Mouse (Mus musculus) spleen, adult 18-20 months (tissue): Measurements from ENCODE around the gene Cpeb1.

Experiments
- DNase-seq, 2 experiments: peaks; one replicate each; pipeline ENCODE4 v3.0.0; 2022; ENCODE audit warnings: mixed read lengths in 2 of 2

Cpeb1 gene

GRCm38 (mm10) chr7:81369724-81370123 is 85.5 kb downstream of the Cpeb1 start:
- no peak for DNase-seq

- DNase-seq = no peak
These were observed 87.3 kb downstream of the Cpeb1 start for GRCm38 (mm10) chr7:81367946-81368345.

- DNase-seq = no peak
These were observed 98.3 kb downstream of the Cpeb1 start for GRCm38 (mm10) chr7:81356975-81357374.

DNA sequence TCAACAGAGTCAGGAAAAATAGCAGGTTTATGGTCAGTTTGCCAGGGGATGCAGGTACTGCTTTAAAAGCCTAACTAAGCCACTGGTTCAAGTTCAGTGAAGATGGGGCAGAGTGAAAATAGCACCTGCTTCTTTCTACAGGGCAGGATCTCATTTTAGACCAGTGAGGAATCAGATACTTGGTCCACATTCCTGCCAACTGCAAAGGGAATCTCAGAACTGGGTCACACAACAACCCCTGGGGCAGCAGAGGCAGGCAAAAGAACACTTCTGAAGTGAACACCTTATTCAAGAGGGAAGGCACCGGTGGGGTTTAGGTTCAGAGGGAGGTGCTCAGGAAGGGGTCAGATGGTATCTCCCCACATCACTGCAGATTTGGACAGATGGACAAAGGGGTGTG is 98.9 kb downstream of the Cpeb1 start:
- no peak for DNase-seq

DNA sequence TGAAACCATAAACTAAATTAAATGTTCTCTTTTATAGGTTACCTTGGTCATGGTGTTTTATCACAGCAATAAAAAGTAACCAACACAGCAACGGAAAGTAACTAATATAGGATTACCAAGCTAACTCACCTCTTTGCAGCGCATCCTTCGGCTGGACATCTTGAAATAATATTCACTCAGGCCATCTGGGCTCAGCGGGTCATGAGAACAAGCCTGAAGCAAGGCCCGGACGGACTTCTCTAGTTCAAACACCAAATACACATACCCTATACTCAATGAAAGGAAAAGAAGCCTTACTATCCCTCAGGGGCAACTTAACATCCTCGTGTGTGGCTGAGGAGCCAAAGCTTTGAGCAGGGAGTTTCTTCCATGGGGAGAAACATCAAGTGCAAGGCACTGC is 99.5 kb downstream of the Cpeb1 start:
- no peak for DNase-seq

- no peak for DNase-seq
These were observed 103.4 kb downstream of the Cpeb1 start for GRCm38 (mm10) chr7:81351826-81352225.

DNA sequence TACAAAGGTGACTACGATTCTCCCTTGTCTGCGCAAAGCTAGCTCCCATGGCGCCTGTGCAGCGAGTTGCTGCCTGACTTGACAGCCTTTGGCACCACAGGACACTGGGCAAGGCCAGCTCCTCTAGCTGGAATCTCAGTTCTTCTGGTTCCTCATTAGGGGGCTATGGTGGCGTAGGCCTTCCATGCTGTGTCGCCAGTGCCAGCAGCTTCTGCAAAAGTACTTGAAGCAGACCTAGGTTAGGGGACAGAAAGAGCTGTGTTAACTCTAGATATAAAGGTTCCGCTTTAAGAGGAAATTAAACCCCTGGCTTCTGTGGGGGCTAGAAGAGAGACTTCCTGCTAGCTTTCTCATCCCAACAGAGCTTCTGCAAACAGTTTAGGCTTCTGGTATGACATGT is 107.1 kb downstream of the Cpeb1 start:
- DNase-seq = no peak

DNA sequence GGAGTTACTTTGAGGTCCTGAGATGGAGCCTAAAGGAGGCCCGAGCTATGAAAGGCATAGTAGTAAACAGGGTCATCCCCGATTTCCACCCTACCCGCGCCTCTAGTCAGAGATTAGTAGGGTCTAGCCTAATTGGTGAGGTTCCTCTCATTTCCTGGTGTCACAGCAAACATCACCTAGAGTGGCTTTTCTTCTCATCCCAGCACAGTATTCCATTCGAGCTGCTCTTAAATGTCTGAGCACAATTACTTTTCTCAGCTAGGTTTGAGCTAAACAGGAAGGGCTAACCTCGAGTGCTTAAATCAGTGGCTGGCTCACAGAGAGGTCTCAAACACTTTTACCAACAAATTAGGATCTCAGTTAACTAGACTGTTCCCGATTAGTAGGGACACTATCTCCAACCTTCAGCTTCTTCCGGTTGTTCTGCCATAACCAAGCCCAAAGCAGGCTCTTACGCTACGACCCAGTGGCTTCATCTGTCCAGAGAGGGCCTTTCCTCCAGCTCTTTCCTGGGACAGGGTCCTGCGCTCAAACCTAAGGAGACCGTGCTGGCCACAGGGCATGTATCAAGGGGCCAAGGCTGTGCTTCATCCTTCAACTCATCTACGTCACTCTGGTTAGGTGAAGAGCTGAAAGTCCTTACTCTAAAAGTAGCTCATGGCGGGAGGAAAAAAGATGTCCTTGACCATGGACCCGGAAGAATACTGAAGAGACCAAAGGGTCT is 109.7 kb downstream of the Cpeb1 start:
- DNase-seq = no peak

GRCm38 (mm10) chr7:81344544-81345446 is 110.5 kb downstream of the Cpeb1 start, which contains the start of gene Rps17:
Gene Rps17, minus strand, starts transcription at chr7:81345254.
- DNase-seq = peak; percentile 95 to 99

DNA sequence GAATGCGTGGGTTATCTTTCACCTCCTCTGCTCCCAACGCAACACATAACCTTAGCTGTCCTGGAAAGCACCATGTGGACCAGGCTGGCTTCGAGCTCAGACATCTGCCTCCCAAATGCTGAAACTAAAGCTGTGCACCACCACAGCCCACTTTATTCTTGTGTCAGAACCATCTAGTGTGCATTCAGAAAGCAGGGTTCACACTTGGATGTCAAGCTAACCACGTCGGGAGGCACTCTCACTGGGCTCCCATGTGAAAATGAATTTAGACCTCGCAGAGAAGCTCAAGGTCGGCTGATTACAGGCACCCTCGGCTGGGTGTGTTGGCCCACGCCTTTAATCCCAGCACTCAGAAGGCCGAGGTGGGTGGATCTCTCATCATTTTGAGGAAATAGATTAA is 111.4 kb downstream of the Cpeb1 start:
- no peak for DNase-seq

DNA sequence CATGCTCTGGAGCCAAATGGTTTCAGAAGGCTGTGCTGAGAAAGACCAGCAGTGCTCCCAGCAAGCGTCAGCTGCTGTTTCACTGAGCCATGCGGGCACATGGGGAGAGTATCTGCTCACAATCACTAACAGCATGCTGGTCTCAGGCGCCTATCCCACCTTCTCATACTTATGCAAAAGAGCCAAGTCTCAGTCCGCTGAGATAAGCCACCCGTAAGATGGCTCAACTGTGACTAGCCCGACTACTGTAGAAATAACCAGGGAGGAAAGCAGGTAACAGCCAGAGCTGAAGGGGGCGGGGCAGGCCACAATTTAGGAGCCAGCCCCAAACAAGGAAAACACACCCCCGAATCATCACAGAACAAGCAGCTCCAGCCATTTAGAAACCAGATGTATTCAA is 111.9 kb downstream of the Cpeb1 start:
- DNase-seq = no peak

DNA sequence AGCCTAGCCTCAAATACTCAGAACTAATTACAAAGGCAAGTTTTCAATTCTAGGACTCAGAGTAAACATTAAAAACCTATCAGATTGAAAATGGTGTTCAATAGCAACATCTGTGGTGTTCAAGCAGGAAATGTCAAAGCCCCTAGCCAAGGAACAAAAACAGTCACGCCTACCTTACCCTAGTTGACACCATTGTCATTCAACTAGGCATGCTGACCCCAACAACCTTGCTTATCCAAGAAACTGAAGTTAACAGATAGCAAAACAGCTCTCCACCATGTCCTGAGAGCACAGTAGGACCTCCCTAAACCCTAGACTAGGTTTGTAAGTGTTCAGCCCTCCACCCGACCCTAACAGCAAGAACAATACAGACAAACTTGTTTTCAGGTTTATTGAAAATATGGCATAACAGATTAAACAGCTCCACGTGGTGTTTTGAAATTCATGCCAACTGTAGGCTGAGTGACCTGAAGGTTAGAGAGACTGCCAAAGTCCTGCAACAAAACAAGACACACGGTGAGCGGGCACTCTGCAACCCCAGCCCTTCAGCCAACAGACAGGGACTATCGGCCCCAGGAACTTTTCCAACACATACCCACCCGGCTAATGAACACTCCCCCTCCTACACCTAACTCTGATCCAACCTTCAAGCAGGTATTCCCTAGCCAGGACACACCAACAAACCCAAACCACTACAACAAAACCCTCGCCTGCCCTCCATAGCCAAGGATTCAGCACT is 112.7 kb downstream of the Cpeb1 start:
- no peak for DNase-seq

DNA sequence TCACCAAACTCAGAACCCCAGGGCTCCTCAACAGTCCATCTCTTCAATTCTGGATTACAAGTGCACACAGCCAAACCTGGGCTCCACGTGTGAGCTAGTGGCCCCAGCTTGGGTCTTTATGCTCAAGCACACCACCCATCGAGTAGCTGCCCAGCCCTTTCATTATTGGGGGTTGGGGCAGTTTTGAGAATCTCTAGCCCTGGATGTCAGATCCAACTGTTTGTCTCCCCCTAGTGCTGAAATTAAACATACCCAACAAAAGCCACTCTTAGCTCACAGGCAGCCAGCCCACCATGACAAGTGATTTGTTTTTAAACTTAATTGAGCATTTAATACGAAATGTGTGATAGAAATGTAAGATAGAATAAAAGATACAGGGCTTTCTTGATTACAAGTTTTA is 113.7 kb downstream of the Cpeb1 start:
- DNase-seq = no peak

DNA sequence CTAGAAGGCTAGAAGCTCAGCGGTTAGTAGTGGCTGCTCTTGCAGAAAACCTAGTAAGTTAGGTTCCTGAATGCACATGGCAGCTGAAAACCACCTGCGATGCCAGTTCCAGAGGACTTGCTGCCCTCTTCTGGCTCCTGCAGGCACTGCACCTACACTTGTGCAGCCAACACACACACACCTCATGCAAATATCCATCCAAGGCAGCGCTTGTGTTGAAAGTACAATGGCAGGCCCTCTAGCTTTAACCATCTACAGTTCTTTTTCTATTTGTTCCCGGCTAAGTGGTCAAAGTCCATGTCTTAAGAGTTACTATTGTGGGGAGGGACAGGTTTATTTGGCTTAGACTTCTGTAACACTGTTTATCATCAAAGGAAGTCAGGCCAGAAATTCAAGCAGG is 115.5 kb downstream of the Cpeb1 start:
- DNase-seq = peak in 1 of 2 experiments; percentile 49

- no peak for DNase-seq
These were observed 116.8 kb downstream of the Cpeb1 start for GRCm38 (mm10) chr7:81338522-81338873.

GRCm38 (mm10) chr7:81337785-81338521 is 117.3 kb downstream of the Cpeb1 start:
- DNase-seq = no peak

DNA sequence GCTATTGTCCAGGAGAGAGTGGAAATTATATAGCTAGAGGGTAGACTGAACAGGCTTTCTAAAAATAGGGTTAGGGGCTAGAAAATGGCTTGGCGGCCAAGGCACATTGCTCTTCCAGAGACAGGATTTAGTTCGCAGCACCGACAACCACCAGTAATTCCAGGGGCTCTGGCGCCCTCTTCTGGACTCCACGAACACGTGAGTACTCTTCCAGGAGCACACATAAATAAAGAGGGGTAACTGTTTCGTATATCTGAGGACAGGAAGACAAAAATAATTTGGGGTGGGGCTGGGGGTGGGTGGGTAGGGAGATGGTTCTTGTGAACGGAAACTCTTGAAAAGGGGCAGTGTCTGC is 118.9 kb downstream of the Cpeb1 start:
- peak in 1 of 2 experiments; percentile 58 for DNase-seq

GRCm38 (mm10) chr7:81335705-81336431 is 119.4 kb downstream of the Cpeb1 start:
- no peak for DNase-seq

DNA sequence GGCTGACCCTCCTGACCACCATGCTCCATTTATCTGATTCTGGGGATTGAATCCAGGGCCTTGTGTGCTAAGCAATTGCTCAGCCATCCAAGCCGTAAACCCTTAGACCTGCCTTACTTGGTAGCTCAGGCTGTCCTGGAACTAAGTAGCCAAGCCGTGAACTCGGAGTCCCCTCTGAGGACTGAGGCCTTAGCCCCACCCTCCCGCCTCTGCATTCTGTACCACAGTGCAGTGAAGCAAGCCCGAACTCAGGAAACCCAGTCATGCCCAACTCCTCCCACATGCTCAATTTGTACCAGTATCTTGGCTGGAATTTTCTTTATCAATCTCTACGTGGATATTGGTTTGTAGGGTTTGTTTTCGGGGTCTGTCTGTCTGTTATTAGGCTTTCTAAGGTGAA is 123.4 kb downstream of the Cpeb1 start:
- no peak for DNase-seq

DNA sequence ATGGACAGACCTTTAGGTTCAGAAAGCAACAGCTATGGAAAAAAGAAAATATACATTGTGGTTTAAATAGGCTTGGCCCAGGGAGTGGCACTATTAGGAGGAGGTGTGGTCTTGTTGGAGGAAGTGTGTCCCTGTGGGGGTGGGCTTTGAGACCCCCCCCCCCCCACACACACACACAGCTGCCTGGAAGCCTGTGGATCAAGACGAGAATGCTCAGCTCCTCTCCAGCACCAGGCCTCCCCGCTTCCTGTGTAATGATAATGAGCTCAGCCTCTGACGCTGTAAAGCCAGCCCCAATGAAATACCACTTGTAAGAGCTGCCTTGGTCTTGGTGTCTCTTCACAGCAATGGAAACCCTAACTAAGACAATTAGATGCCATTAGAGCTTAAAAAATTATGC is 124.5 kb downstream of the Cpeb1 start:
- DNase-seq = no peak

- no peak for DNase-seq
These were observed 127.6 kb downstream of the Cpeb1 start for GRCm38 (mm10) chr7:81327661-81328060.

DNA sequence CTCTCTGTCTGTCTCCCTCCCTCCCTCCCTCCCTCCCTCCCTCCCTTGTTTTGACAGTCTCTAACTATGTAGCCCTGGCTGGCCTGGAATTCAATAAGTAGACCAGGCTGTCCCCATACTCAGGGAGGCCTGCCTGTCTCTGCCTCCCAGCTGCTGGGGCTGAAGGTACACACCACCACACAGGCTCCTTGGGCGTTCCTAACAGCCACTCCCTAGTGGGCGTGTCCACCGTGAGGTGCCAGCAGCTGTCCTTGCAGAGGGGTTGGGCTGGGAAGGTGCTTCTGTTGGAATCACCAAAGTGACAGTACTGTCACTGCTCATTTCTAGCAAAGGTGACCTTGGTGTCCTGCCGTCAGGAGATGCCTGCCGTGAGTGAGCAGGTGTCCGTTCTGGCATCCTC is 128.4 kb downstream of the Cpeb1 start:
- DNase-seq = no peak
